Mouse (Mus musculus): ENCODE measurements around the gene Ubc. TPM values are rescaled to one million over a fixed set of nuclear protein-coding genes. Genes with fewer than 3 reads are reported as not detected.

Gene Ubc
- polyA plus RNA-seq, 1 experiment from 2014 or later: 957 TPM

Other genes with a start within 250 kb of the Ubc start
- gene Ncor2, start 211.0 kb downstream of the Ubc start, polyA plus RNA-seq (2016; fragmentation: Nextera tagmentation; extraction: Ambion mirVana): 16.2 and 19.1 TPM in 2 replicates
- 48.1 and 52.3 TPM in 2 replicates for gene Scarb1, start 49.1 kb downstream of the Ubc start, polyA plus RNA-seq (2016; fragmentation: Nextera tagmentation; extraction: Ambion mirVana)
- gene Gm10382, start 880 bp downstream of the Ubc start, polyA plus RNA-seq (2016; fragmentation: Nextera tagmentation; extraction: Ambion mirVana): 0.56 and 0.57 TPM in 2 replicates
- 17.4 and 21.2 TPM in 2 replicates for gene Dhx37, start 43.9 kb upstream of the Ubc start, polyA plus RNA-seq (2016; fragmentation: Nextera tagmentation; extraction: Ambion mirVana)
- gene Bri3bp, start 51.4 kb upstream of the Ubc start, polyA plus RNA-seq (2016; fragmentation: Nextera tagmentation; extraction: Ambion mirVana): 49.2 and 54.7 TPM in 2 replicates
- gene Aacs, start 85.6 kb upstream of the Ubc start, polyA plus RNA-seq (2016; fragmentation: Nextera tagmentation; extraction: Ambion mirVana): 63.9 and 71.5 TPM in 2 replicates
- gene Tmem132b, start 141.6 kb upstream of the Ubc start, polyA plus RNA-seq (2016; fragmentation: Nextera tagmentation; extraction: Ambion mirVana): 0.20 and 0.29 TPM in 2 replicates